Mouse (Mus musculus) neural tube, embryonic 15.5 days (tissue): Measurements from ENCODE around the gene Pdia3. TPM values are rescaled to one million over a fixed set of nuclear protein-coding genes. Genes with fewer than 3 reads are reported as not detected.
"Not testable (repeated sequence)": the region's sequence is repeated elsewhere in the genome, so short reads cannot be mapped to it uniquely, and the experiment has no call there.

Experiments used
- ATAC-seq: fragments of 200-750 bp; cut with Nextera tagmentation; 2 replicates; pipeline ENCODE4 v1.8.0; 2017; ENCODE audit warnings: mild to moderate bottlenecking, moderate TSS enrichment, moderate library complexity; ENCODE audit not compliant: low FRiP score
- H3K27ac ChIP-seq: fragments of 300-500 bp; sonication (generic); replicated peaks from 2 replicates; pipeline ENCODE4 v1.5.1; 2015; ENCODE audit warnings: mild to moderate bottlenecking, inconsistent platforms
- H3K27me3 ChIP-seq: fragments of 300-500 bp; sonication (generic); replicated peaks from 2 replicates; pipeline ENCODE4 v1.6.1; 2015; ENCODE audit warnings: inconsistent platforms
- H3K36me3 ChIP-seq: fragments of 300-500 bp; sonication (generic); 2 replicates; pipeline ENCODE4 v1.6.1; 2015; ENCODE audit warnings: inconsistent platforms
- H3K4me1 ChIP-seq: fragments of 300-500 bp; sonication (generic); 2 replicates; pipeline ENCODE4 v1.6.1; 2015; ENCODE audit warnings: inconsistent platforms
- H3K4me2 ChIP-seq: fragments of 300-500 bp; sonication (generic); 2 replicates; pipeline ENCODE4 v1.6.1; 2015; ENCODE audit warnings: inconsistent platforms, mild to moderate bottlenecking, moderate library complexity
- H3K4me3 ChIP-seq: fragments of 300-500 bp; sonication (generic); replicated peaks from 2 replicates; pipeline ENCODE4 v1.5.1; 2015; ENCODE audit warnings: mild to moderate bottlenecking, inconsistent platforms
- H3K9ac ChIP-seq: fragments of 300-500 bp; sonication (generic); replicated peaks from 2 replicates; pipeline ENCODE4 v1.6.1; 2015; ENCODE audit warnings: mild to moderate bottlenecking, inconsistent platforms
- H3K9me3 ChIP-seq: fragments of 300-500 bp; sonication (generic); replicated peaks from 2 replicates; pipeline ENCODE4 v1.6.1; 2016; ENCODE audit warnings: inconsistent platforms
- WGBS: fragments of 180-500 bp; shearing (Covaris S2); methylation state at CpG from one replicate; pipeline ENCODE4 v1.1.7; 2015; ENCODE audit warnings: mixed read lengths; 5-methylcytosine and 5-hydroxymethylcytosine counted together
- microRNA-seq: library from miRNA; unstranded; fragments of <30 nt; microRNA quantifications from one replicate; pipeline ENCODE4, GENCODE M21; 2017
- polyA plus RNA-seq: library from polyadenylated mRNA; unstranded; fragments of >200 nt; fragmentation: Nextera tagmentation; extraction: Ambion mirVana; gene quantifications from 2 replicates; pipeline ENCODE4 v1.2.1, GENCODE M21; 2015

Gene Pdia3
- polyA plus RNA-seq, 1 experiment from 2014 or later: 400 TPM

- 78% methylated on average over 2 of the region's 2 CpGs for WGBS
These were observed 70.8 kb downstream of the Pdia3 start for GRCm38 (mm10) chr2:121484403-121484802.

More at GRCm38 (mm10) chr2:121484403-121484802, 70.8 kb downstream of the Pdia3 start:
- H3K4me1 ChIP-seq, H3K9ac ChIP-seq, H3K27ac ChIP-seq, H3K27me3 ChIP-seq, H3K36me3 ChIP-seq, H3K4me3 ChIP-seq, ATAC-seq, H3K9me3 ChIP-seq, H3K4me2 ChIP-seq: not testable (repeated sequence)

Small RNAs within 50 kb of the gene (microRNA-seq; reads per million reads assigned to microRNA genes)
- gene Gm22953: not detected

Other genes with a start within 250 kb of the Pdia3 start
- 45.2 and 47.2 TPM in 2 replicates for gene Tubgcp4, start 243.1 kb upstream of the Pdia3 start, polyA plus RNA-seq
- gene Zscan29, start 242.7 kb upstream of the Pdia3 start, polyA plus RNA-seq: 6.0 and 6.8 TPM in 2 replicates
- gene Trp53bp1, start 142.4 kb upstream of the Pdia3 start, polyA plus RNA-seq: 131 and 146 TPM in 2 replicates
- 32.5 and 38.6 TPM in 2 replicates for gene Map1a, start 124.2 kb upstream of the Pdia3 start, polyA plus RNA-seq
- gene Ppip5k1, start 58.4 kb upstream of the Pdia3 start, polyA plus RNA-seq: 20.5 and 22.0 TPM in 2 replicates
- gene Ckmt1, start 56.1 kb upstream of the Pdia3 start, polyA plus RNA-seq: 131 and 149 TPM in 2 replicates
- not detected in 2 replicates for gene Strc, start 26.6 kb upstream of the Pdia3 start, polyA plus RNA-seq
- 3.0 and 5.7 TPM in 2 replicates for gene Catsper2, start within 50 bp of the Pdia3 start, polyA plus RNA-seq
- gene Ell3, start 30.5 kb downstream of the Pdia3 start, polyA plus RNA-seq: 2.6 and 3.6 TPM in 2 replicates
- gene Serf2, start 35.4 kb downstream of the Pdia3 start, polyA plus RNA-seq: 297 and 319 TPM in 2 replicates
- 118 and 120 TPM in 2 replicates for gene Hypk, start 39.5 kb downstream of the Pdia3 start, polyA plus RNA-seq
- 0.63 and 0.92 TPM in 2 replicates for gene Serinc4, start 43.0 kb downstream of the Pdia3 start, polyA plus RNA-seq
- 67.8 and 71.5 TPM in 2 replicates for gene Mfap1b, start 60.3 kb downstream of the Pdia3 start, polyA plus RNA-seq
- gene Mfap1a, start 92.9 kb downstream of the Pdia3 start, polyA plus RNA-seq: 27.8 and 28.8 TPM in 2 replicates
- gene Wdr76, start 92.9 kb downstream of the Pdia3 start, polyA plus RNA-seq: 3.4 and 5.3 TPM in 2 replicates